Comparison of ENCODE assay signal across 15 mouse cellular contexts in the genomic region with DNA sequence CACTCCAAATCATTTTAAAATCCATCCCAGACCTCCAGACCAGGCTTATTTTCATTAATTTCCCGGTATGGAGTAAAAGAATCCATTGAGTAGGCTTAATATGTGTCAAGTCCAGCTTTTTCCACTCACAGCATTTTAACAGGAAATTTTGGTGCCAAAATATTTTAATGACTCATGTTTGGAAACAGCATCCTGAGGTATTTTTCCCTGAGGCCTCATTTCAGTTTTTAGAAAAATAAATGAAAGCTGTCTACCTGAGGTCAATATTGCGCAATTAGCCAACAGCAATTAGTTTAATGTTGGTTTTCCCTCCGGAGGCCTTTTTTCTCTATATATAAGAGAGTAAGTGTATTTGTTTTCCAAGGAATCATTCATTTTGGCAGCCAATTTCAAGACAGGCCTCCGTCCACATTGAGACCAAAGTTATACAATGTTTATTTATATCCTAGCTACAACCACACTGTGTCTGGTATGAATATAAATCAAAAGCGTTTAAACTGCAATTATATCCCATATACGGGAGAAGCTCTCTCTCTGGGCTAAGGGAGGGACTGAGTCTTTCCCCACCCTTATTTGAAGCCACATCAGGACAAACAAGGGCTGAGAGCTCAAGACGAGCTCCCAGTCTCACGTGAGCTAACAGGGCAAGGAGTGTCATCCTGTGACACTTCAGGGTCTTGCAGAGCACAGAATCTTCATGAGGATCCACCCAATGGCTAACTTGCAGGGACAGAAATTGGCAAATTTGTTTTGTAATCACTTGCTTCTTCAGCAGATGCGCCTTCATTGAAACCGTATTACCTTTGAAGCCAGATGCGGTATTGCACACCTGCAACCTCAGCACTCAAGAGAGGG. TPM values are rescaled to one million over a fixed set of nuclear protein-coding genes. Genes with fewer than 3 reads are reported as not detected.
DNase-seq lines count a peak whose midpoint lies in the region; ATAC-seq and TF ChIP-seq lines count a peak whose summit lies in the region.
"Had no signal": no experiment of that assay in that cellular context is flagged by ENCODE, and none has a peak within 500 bp of the region (broad histone marks: within the 10 kb centered on the region; RNA-seq: fewer than 3 reads in every experiment).

No protein-coding gene starts in this region.

- H3K4me3 ChIP-seq in kidney, adult 2 months (ENCODE audit: insufficient read depth, low read depth, low read length), result no peak overlapping the region
- H3K4me3 ChIP-seq in intestine, embryonic 14.5 days (ENCODE audit: low read depth, low read length), result no peak overlapping the region
- H3K4me3 ChIP-seq: liver, embryonic 13.5 days; neural tube, embryonic 15.5 days had no signal

- no peaks in the 10 kb centered on the region for H3K4me1 ChIP-seq in kidney, adult 2 months (ENCODE audit: control insufficient read depth, insufficient read depth, low read length)
- peaks cover 10% of the 10 kb centered on the region; the same call in 1 of the 2 replicates for H3K4me1 ChIP-seq in intestine, embryonic 14.5 days (replicated peaks; ENCODE audit: control insufficient read depth, insufficient read depth, low read length)
- H3K4me1 ChIP-seq: neural tube, embryonic 15.5 days had no signal

- no peak for ATAC-seq in intestine, embryonic 14.5 days (replicated peaks; ENCODE audit: low FRiP score, low TSS enrichment, low read depth)
- ATAC-seq: forebrain, embryonic 16.5 days had no signal

- H3K27ac ChIP-seq in kidney, adult 2 months (ENCODE audit: insufficient read depth, low read depth, low read length), result no peak overlapping the region
- H3K27ac ChIP-seq in intestine, embryonic 14.5 days (ENCODE audit: low read depth), result peak overlapping the region; percentile 14
- H3K27ac ChIP-seq: liver, embryonic 13.5 days; neural tube, embryonic 15.5 days had no signal

- no peaks in the 10 kb centered on the region for H3K9me3 ChIP-seq in intestine, embryonic 14.5 days (ENCODE audit: control insufficient read depth, low read length)
- H3K9me3 ChIP-seq: liver, embryonic 13.5 days; neural tube, embryonic 15.5 days had no signal

- H3K4me2 ChIP-seq in intestine, embryonic 14.5 days (ENCODE audit: low read length), result no peak overlapping the region
- H3K4me2 ChIP-seq: liver, embryonic 13.5 days; neural tube, embryonic 15.5 days had no signal

- no peak for TF ChIP-seq POLR2A in kidney, adult 2 months (IDR thresholded peaks at IDR 0.05; ENCODE audit: low read depth, low read length)

- no peaks in the 10 kb centered on the region for H3K36me3 ChIP-seq in kidney, adult 2 months (ENCODE audit: control insufficient read depth, insufficient read depth, low read length)
- no peaks in the 10 kb centered on the region for H3K36me3 ChIP-seq in intestine, embryonic 14.5 days (ENCODE audit: control insufficient read depth, insufficient read depth, low read length)
- H3K36me3 ChIP-seq: liver, embryonic 13.5 days; neural tube, embryonic 15.5 days had no signal

- WGBS in kidney, adult 2 months, result 73% methylated on average over 11 of the region's 11 CpGs
- WGBS in intestine, embryonic 14.5 days, result 50% methylated on average over 11 of the region's 11 CpGs

- no peak overlapping the region for H3K9ac ChIP-seq in intestine, embryonic 14.5 days (ENCODE audit: low read length)
- H3K9ac ChIP-seq: liver, embryonic 13.5 days; neural tube, embryonic 15.5 days had no signal

- peak; percentile 26 for DNase-seq in kidney, adult 2 months
- DNase-seq in kidney, adult 18-20 months, result no peak
- DNase-seq in lung, postnatal 25 days (ENCODE audit: low spot score), result peak; percentile 14
- no peak for DNase-seq in lung, adult 18-20 months
- no peak for DNase-seq in intestine, embryonic 14.5 days (ENCODE audit: low spot score)
- no peak for DNase-seq in adrenal gland, adult 2 months
- no peak for DNase-seq in spleen, postnatal 14 days (ENCODE audit: low spot score in 2 of 2)
- DNase-seq: embryo, embryonic 11 days; liver, embryonic 13.5 days; midbrain, embryonic 14.5 days had no signal

- no peaks in the 10 kb centered on the region for H3K27me3 ChIP-seq in kidney, adult 2 months (replicated peaks; ENCODE audit: control insufficient read depth, insufficient read depth, low read length)
- H3K27me3 ChIP-seq in intestine, embryonic 14.5 days (replicated peaks; ENCODE audit: control insufficient read depth, insufficient read depth, low read length), result no peaks in the 10 kb centered on the region
- H3K27me3 ChIP-seq: neural tube, embryonic 15.5 days had no signal

- no peak for TF ChIP-seq CTCF in kidney, adult 2 months (conservative IDR thresholded peaks at IDR 0.05; ENCODE audit: insufficient read depth, insufficient read length, low read depth, low read length)

RNA-seq across cellular contexts. Expression of a gene that starts 20.3 kb away (rescaled TPM):
- polyA plus RNA-seq in kidney, adult 2 months (2012; rRNA removed), result not detected in 2 replicates
- 0.20 and 0.63 TPM in 2 replicates for polyA plus RNA-seq in intestine, embryonic 14.5 days (2014; fragmentation: Nextera tagmentation; extraction: Ambion mirVana)
- total RNA-seq in adrenal gland, adult 2 months (2021), result not detected
- polyA plus RNA-seq in adrenal gland, adult 2 months (2012; rRNA removed), result not detected in 2 replicates
- total RNA-seq: ES-E14; layer of hippocampus, postnatal 10 days had no signal
- polyA plus RNA-seq: forebrain, embryonic 16.5 days; hindbrain, embryonic 11.5 days; midbrain, embryonic 14.5 days had no signal

RNA-seq across cellular contexts. Expression of a gene that starts 37.7 kb away (rescaled TPM):
- 1.6 and 1.8 TPM in 2 replicates for polyA plus RNA-seq in kidney, adult 2 months (2012; rRNA removed)
- 55.8 and 68.3 TPM in 2 replicates for polyA plus RNA-seq in intestine, embryonic 14.5 days (2014; fragmentation: Nextera tagmentation; extraction: Ambion mirVana)
- total RNA-seq in adrenal gland, adult 2 months (2021), result 1 to 10 TPM; 1.7 to 2.9 TPM
- polyA plus RNA-seq in adrenal gland, adult 2 months (2012; rRNA removed), result 0.58 and 1.0 TPM in 2 replicates

Comparison
In these comparisons a context has a peak if more than half of its experiments do, and no peak if none do; other contexts are left out.
1. DNase-seq: peak in kidney, adult 2 months (single experiment) and lung, postnatal 25 days (single experiment); none in kidney, adult 18-20 months (single experiment), lung, adult 18-20 months (0 of 2), intestine, embryonic 14.5 days (single experiment), adrenal gland, adult 2 months (single experiment) and spleen, postnatal 14 days (0 of 2).
2. RNA of a gene that starts 37.7 kb away (polyA plus RNA-seq): 55.8 to 68.3 TPM in intestine, embryonic 14.5 days; 1.6 to 1.8 TPM in kidney, adult 2 months and 0.58 to 1.0 TPM in adrenal gland, adult 2 months; every median in the first group is over 10 times any median in the second.